Mouse (Mus musculus) erythroblast, adult 5-6 weeks (primary cell): ENCODE data around the gene Taf1c. TPM values are rescaled to one million over a fixed set of nuclear protein-coding genes. Genes with fewer than 3 reads are reported as not detected.

Experiments used
- ATAC-seq: replicated peaks from 2 replicates; pipeline ENCODE4 v1.8.0; 2016; ENCODE audit warnings: moderate number of reproducible peaks, mild to moderate bottlenecking, moderate TSS enrichment, inconsistent platforms; ENCODE audit not compliant: poor library complexity, low FRiP score, severe bottlenecking
- total RNA-seq, 2 experiments: library from RNA; stranded (forward) in 1 of 2; stranded (reverse) in 1 of 2; fragments of 150-400 nt in 1 of 2; fragments of 200-764, 138-1000 nt in 1 of 2; gene quantifications; 2 replicates each; pipeline versions ENCODE4 v1.2.3 to v1.2.4; 2015 to 2017; ENCODE audit warnings: low replicate concordance in 2 of 2

The Taf1c gene
- total RNA-seq, 2 experiments from 2014 or later, result 3.7 to 8.3 TPM

DNA sequence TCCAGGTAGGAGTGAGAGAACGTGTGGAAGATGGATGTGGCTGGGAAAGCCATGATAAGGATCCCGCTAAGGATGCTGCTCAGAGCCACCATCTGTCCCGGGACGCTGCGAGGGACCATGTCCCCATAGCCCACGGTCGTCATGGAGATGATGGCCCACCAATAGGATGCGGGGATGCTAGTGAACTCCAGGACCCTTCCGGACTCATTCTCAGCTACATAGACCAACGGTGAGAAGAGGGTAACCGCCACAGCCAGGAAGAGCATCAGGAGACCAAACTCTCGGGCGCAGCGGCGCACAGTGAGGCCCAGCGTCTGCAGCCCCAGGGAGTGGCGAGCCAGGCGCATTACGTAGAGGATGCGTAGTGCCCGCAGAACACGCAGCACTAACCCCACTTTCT lies 20.8 kb upstream of the Taf1c start:
- no peak for ATAC-seq

DNA sequence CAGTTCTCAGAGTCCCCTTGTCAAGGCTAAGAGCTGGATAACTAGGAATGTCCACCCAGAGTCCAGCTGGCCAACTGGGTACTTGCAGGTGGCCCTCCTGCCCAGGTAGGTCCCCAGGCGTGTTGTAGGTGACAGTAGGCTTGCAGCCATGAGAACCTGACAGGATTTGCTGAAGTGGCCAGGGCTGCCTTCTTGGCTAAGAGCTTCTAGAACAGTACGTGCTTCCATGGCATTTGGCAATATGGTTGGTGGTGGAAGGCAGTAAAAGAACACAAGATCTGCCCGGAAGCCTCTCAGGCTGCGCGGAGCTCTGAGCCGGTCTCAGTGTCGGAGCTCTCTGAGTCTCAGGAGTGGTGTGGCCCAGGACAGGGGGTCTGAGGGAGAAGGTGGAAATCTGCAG lies 19.9 kb upstream of the Taf1c start:
- no peak for ATAC-seq

DNA sequence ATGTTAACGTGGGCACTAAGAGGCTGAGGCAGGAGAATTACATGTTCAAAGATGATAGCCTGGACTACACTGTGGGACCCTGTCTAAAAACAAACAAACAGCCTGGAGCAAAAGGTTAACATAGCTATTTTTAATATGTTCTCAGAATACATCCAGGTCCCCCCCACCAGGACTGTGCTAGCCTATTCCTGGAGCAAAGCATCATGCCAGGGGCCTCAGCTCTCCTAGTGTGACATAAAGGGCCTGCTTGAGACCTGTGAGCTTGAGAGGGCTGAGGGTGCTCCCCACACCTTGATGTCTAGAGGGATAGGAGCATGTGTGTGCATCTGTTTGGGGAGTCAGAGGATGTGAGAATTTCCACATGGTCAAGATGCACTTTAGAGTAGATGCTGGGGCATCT lies 18.7 kb upstream of the Taf1c start:
- no peak for ATAC-seq

DNA sequence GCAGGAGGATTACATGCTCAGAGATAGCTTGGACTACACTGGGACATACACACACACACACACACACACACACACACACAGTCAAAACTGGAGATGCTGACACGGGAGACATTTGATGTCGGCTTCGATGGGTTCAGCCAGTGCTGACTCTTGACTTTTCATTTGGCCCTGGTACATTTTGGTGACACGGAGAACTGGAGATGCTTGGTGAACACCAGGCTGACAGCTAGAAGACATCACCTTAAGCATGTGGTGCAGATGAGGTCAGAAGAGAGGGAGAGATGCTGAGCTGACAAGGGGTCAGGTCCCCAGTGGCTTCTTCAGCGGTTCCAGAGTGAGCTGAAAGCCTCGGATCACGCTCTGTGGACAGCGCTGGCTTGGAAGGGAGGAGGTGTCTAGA lies 18.0 kb upstream of the Taf1c start:
- no peak for ATAC-seq

DNA sequence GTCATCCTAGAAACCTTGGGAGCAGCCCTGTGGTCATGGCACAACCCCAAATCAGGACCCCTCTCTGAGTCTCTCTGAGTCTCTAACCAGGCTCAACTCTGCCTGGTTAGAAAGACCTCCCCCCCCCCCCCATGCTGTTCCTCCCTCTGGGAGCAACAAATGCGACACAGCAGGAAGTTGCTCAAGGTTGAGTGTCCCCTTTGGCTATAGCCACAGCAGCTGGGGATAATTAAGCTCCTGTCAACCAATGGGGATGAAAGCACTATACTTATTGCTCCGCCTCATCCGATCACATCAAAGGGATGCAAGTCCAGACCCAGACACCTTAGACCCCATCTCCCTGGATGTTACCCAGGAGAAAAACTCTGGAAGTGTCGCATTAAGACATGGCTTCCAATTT lies 17.5 kb upstream of the Taf1c start:
- ATAC-seq, result no peak

DNA sequence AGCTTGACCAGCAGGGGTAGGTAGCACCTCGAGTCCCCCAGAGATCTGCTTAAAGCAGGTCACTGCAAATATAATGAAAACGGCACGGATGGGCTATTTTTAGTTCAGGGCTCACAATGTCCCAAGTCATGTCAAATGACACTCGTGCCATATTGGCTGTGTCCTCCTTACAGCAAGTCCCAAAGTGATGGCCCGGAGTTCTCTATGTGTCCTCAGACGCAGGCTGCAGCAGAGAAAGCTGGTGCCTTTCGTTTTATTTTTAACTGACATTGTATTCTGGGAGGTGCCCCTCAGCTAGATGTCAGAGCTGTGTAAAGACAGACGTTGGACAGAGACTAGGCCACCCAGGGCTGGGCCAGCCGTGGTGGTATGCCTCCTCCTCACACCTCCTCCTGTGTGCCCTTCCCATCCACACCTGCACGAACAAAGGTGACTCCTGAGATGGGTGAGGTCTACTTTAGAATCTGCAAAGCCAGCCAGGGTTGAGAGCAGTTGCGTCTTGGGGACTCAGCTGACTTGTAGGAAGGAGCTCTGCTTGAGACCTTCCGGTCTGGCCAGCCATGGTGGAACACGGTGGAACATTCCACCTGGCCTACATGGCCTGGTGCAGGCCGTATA lies 15.9 kb upstream of the Taf1c start:
- no peak for ATAC-seq

DNA sequence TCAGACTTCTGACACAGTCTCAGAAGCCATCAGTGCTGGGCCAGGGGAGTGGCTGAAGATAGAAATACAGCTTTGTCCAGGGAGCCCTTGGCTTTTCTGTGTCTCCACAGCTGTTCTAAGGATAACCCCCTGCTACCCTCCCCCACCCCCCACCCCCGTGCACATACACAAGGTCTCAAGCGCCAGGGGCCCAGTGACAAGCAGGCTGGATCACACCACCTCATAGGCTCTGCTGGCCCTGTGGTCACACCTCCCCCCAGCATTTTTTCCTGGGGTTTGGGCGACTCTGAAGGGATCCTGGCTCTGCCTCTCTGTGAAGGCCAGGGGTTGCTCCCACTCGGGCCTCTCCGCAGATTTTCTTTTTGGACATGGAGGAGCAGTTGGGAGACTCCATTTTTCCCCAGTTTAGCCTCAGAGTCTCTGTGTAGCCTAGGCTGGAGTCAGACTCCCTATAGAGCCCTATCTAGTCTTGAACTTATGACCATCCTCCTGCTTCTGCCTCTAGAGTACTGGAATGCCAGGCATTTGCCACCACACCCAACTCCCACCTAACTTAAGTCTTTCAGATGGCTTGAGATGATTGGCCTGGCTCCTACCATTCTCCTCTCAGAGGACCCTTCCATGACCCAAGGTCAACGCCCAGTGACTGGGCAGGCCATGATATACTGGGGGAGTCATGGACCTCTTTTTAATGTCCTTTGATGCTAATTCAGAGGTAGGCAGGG lies 15.3 kb upstream of the Taf1c start:
- ATAC-seq, result no peak

DNA sequence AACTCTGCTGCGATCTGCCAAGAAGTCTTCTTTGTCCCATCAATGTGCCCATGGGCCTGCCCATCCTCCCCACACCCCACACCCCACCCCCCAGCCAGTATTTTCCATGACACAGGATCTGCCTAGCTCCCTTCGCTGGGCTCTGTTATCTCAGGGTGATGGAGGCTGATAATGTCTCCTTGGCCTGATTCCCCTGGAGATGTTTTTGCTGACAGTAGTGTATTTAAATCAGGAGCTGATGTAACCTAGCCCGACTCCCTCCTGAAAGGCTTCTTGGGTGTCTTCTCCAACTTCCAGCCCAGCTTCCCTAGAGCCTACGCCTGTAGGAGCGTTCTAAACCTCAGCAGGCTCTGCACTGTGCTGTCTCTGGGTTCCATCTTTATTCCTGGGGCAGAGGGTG lies 13.9 kb upstream of the Taf1c start:
- no peak for ATAC-seq

DNA sequence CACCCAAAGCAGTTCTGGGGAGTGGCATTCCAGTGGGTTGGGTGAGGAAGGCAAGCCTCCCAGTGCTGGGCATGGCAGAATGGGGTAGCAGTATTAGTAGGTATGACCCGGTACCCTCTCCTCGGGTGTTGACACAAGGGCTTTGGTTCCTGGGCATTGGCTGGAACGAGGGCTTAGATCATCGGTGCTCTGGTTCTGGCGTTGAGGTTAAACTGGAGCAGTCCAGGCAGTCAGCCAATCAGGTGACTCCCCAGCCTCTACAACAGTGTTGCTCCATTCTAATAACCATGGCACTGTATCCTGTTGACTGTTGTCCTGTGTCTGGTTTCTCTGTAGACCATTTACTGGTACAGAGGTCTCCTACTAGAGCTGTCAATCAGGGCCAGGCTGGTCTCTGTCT lies 12.6 kb upstream of the Taf1c start:
- ATAC-seq, result no peak

DNA sequence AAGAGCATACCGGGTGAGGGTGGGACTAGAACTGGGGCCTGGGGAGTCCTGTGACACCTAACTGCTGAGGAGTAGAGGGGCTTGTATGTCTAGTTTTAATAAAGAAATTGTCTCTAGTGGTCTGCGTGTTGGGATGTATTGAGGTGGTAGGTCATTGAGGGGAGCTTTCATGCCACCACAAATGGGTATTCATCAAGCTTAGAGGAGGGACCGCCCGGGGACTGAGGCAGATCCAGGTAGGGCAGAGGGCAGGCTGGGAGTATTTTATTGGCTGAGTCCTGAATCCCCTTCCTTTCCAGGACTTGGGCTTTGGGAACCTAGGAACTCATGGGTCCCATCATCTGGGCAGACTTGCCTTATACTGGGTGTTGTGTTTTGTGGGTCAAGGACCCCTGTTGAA lies 11.8 kb upstream of the Taf1c start:
- ATAC-seq, result no peak

DNA sequence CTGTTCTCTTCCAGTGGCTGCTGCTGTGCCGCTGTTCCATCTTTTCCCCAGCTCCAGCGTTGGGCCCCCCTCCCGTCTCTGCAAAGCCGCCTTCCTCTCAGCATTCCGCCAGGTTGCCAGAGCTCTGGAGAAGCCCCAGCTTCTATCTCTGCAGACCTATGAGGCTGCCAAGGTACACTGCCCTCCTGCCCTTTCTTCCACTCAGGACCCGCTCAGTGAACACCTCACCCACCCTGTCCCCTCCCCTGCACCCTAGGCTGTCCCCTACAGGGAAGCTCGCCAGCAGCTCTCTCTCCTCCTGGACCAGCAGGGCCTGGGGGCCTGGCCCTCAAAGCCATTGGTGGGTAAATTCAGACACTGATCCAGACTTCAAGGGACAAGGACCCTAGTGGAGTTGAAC lies 11.3 kb upstream of the Taf1c start:
- no peak for ATAC-seq

DNA sequence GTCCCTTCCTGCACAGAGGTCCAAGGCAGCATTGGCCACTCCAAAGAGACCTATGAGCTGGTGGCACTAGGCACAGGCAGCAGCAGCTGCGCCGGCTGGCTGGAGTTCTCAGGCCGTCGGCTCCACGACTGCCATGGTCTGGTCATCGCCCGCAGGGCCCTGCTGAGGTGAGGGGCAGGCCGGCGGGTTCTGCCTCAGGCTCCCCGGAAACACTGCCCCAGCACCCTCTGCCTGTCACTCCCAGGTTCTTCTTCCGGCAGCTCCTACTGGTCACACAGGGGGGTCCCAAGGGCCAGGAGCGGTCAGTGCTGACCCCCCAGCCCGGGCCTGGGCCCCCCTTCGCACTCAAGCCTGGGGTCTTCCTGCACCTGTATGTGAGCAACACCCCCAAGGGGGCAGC lies 10.1 kb upstream of the Taf1c start:
- ATAC-seq, result no peak

DNA sequence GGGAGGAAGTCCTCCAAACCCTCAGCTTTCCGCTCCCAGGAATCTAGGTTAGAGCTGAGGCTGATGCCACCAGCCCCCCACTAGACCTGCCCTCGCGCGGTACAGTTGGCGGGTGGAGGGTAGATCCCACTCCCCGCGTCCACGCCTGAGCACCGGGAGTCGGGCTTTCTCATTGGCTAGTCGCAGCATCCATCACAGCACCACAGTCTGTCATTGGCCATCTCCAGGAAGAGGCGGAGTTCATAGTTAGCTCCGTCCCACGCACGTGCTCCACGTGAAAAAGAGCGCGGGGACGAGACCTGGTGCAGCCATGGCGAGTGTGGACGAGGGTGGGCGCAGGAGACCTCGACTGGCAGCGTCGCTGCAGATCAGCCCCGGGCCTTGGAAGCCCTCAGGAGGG lies 7.4 kb upstream of the Taf1c start, which contains the start of gene Adad2:
Adad2 (plus strand) TSS at position 277 of the 400 bp plus-strand sequence.
- ATAC-seq, result no peak

DNA sequence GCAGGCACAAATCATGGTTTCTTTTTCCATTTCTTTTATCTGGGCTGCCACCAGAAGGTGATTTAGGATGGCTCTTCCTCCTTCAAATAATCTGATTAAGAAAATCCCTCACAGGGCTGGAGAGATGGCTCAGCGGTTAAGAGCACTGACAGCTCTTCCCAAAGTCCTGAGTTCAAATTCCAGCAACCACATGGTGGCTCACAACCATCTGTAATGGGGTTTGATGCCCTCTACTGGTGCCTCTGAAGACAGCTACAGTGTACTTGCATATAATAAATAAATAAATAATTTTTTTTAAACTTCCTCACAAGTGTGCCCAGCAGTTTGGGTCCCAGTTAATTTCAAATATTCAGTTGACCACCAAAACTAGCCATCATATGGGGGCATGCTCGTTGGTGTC lies 1.2 kb upstream of the Taf1c start:
- no peak for ATAC-seq

DNA sequence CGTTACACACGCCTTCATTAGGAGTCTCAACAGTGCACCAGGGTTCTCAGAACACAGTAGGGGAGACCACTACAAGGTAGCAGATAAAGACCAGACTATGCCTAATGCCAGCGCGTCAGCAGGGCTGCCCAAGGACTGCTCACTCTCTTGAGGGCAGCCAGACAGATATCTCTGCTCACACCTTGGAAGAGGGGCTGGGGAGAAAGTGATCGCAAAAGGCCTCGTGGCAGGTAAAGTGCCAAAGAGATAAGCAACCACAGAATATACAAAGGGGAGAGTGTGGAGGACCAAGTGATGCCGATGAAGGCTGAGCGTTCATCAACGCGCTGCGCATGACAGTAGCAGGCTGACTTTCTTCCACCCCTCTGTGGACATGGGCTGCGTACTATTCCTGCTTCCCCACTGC lies 621 bp downstream of the Taf1c start:
- peak; percentile 58 for ATAC-seq

DNA sequence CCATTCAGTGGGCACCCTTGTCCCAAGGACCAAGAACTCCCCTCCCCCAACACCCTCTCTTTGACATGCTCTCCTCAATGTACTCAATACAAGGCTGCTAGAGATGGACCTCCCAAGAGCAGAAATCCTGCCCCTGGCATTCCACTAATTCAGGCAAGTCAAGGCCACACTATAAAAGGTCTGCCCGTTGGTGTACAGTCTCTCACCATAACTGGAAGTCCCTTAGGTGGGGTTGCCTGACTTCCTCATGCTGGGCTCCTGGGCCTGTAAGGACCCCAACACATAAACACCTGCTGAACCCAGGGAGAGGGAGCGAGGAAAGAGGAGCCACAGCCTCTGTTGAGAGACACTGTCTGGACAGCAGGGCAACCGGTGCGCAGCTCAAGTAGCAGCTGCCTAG lies 1.3 kb downstream of the Taf1c start:
- ATAC-seq, result no peak

DNA sequence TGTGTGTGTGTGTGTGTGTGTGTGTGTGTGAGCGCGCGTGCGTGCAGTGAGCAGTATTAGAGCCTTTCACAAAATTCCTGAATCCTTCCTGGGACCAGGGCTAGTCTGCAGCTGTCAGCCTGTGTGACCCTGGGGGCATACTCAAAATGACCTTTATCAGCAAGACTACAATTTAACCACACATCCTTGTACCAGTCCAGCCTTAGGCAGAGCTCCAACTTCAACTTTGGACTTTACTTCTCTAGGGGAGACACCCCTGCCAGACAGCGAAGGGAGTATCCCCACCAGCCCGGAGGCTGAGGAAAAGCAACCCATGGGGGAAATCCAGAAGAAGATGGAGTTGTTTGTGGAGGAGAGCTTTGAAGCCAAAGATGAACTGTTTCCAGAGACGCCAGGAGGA lies 13.6 kb downstream of the Taf1c start:
- ATAC-seq, result no peak

DNA sequence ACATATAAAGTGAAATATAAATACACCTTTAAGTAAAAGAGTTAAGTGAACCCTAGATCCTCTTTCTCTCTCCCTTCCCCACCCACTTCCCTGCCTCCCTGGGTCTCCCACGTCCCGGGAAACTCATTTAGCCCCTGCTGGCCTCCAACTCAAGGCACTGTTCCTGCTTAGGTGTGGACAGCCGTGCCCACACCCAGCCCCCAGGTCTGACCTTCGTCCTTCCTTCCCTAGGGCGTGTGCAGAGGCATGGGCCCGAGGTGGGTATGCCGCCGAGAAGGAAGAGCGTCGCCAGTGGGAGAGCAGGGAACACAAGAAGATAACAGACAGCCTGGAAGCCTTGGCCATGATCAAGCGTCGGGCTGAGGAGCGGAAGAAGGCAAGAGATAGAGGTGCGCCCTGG lies 14.7 kb downstream of the Taf1c start:
- ATAC-seq, result no peak

DNA sequence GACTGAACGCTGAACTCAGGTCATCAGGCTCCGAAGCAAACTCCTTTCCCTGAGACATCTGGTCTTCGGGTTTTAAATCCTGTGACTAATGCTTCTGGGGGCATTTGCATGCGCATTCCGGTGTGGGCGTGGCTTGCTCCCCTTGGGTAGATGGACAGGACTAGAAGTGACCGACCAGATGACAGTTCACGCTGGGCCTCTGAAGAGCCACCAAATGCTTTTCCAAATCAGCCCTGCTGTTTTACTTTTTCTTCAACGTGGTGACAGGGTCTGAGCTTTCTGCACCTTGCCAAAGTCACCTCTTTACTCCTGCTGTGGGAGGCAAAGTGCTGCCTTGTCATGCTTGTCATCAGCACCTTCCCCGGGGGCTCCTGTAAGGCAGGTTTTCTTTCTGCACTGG lies 16.2 kb downstream of the Taf1c start:
- no peak for ATAC-seq

DNA sequence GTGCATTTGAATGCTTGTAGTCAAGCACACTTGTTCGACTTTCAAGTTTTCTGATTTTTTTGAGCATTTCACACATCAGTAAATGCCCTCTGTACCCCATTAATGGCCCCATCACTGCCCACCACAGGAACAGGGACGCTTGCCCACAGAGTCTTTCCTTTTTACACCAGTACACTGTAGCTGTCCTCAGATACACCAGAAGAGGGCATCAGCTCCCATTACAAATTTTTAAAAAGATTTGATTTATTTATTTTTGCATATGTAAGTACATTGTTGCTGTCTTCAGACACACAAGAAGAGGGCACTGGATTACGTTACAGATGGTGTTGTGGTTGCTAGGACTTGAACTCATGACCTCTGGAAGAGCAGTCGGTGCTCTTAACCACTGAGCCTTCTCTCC lies 16.7 kb downstream of the Taf1c start:
- no peak for ATAC-seq

DNA sequence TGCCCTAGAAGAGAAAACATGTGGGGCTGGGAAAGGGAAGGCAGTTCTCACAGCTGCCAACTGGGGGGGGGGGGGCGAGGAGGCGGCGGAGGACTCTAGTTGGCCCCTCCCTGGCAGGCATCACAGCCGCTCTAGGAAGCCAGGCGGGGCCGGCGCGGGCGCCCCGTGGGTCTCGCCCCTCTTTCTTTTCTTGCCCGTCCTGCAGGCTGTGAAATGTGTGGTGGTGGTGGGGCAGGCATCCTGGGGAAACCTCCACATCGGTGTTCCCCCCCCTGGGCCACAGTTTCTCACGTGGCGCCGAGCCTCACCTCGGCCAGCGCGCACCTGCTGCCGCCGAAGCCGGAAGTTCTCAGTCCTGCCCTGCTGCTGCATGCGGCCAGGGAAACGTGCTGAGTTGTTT lies 19.1 kb downstream of the Taf1c start:
- peak; percentile 71 for ATAC-seq
